Mouse (Mus musculus) megakaryocyte progenitor cell, adult 5-6 weeks (primary cell): Measurements from ENCODE around the gene Bsdc1. TPM values are rescaled to one million over a fixed set of nuclear protein-coding genes. Genes with fewer than 3 reads are reported as not detected.
A peak's percentile ranks its signal among the peaks of the same experiment; 100 is the strongest.
"Not testable (repeated sequence)": the region's sequence is repeated elsewhere in the genome, so short reads cannot be mapped to it uniquely, and the experiment has no call there.

Source experiments
- ATAC-seq: replicated peaks from 2 replicates; pipeline ENCODE4 v1.8.0; 2016; ENCODE audit warnings: mild to moderate bottlenecking, moderate TSS enrichment, inconsistent platforms; ENCODE audit not compliant: poor library complexity
- total RNA-seq, 2 experiments: library from RNA; stranded (forward) in 1 of 2; stranded (reverse) in 1 of 2; fragments of 157-497, 149-512 nt in 1 of 2; fragments of 200-1000 nt in 1 of 2; gene quantifications; 2 replicates each; pipeline versions ENCODE4 v1.2.3 to v1.2.4; 2015 to 2017

The Bsdc1 gene
- total RNA-seq, 2 experiments from 2014 or later: 14.4 to 23.1 TPM

- ATAC-seq: no peak
These were observed 50.2 kb downstream of the Bsdc1 start for GRCm38 (mm10) chr4:129511413-129512096.

- peak; percentile 80 for ATAC-seq
These were observed 51.8 kb downstream of the Bsdc1 start, which contains the start of gene Marcksl1 for GRCm38 (mm10) chr4:129513086-129513767. Gene Marcksl1, plus strand, starts transcription at chr4:129513581.

GRCm38 (mm10) chr4:129513891-129514290 is 52.5 kb downstream of the Bsdc1 start:
- no peak for ATAC-seq

GRCm38 (mm10) chr4:129514300-129514898 is 53.0 kb downstream of the Bsdc1 start:
- ATAC-seq: peak; percentile 68

- no peak for ATAC-seq
These were observed 55.5 kb downstream of the Bsdc1 start for GRCm38 (mm10) chr4:129516925-129517324.

GRCm38 (mm10) chr4:129518519-129518918 is 57.1 kb downstream of the Bsdc1 start:
- no peak for ATAC-seq

GRCm38 (mm10) chr4:129525338-129525737 is 64.0 kb downstream of the Bsdc1 start:
- no peak for ATAC-seq

GRCm38 (mm10) chr4:129525889-129526288 is 64.5 kb downstream of the Bsdc1 start:
- no peak for ATAC-seq

- ATAC-seq: not testable (repeated sequence)
These were observed 67.5 kb downstream of the Bsdc1 start for GRCm38 (mm10) chr4:129528901-129529300.

Other genes with a start within 250 kb of the Bsdc1 start
- gene C77080, start 200.2 kb upstream of the Bsdc1 start, total RNA-seq (2015): 0.12 and 0.25 TPM in 2 replicates
- not detected in 2 replicates for gene C77080, start 200.2 kb upstream of the Bsdc1 start, total RNA-seq (2017)
- gene Sync, start 174.0 kb upstream of the Bsdc1 start, total RNA-seq (2015): not detected in 2 replicates
- 0.08 TPM in 1 of 2 replicates, not detected in the other for gene Sync, start 174.0 kb upstream of the Bsdc1 start, total RNA-seq (2017)
- gene Rbbp4, start 126.2 kb upstream of the Bsdc1 start, total RNA-seq (2015): 233 and 259 TPM in 2 replicates
- gene Rbbp4, start 126.2 kb upstream of the Bsdc1 start, total RNA-seq (2017): 122 and 137 TPM in 2 replicates
- gene Zbtb8os, start 125.9 kb upstream of the Bsdc1 start, total RNA-seq (2015): 81.4 and 89.6 TPM in 2 replicates
- 94.6 and 102 TPM in 2 replicates for gene Zbtb8os, start 125.9 kb upstream of the Bsdc1 start, total RNA-seq (2017)
- 2.1 and 2.6 TPM in 2 replicates for gene Zbtb8a, start 83.5 kb upstream of the Bsdc1 start, total RNA-seq (2015)
- gene Zbtb8a, start 83.5 kb upstream of the Bsdc1 start, total RNA-seq (2017): 5.4 and 7.3 TPM in 2 replicates
- gene Zbtb8b, start 20.7 kb upstream of the Bsdc1 start, total RNA-seq (2015): not detected in 2 replicates
- not detected in 2 replicates for gene Zbtb8b, start 20.7 kb upstream of the Bsdc1 start, total RNA-seq (2017)
- not detected in 2 replicates for gene Tssk3, start 29.4 kb downstream of the Bsdc1 start, total RNA-seq (2015)
- not detected in 2 replicates for gene Tssk3, start 29.4 kb downstream of the Bsdc1 start, total RNA-seq (2017)
- gene Fam229a, start 29.6 kb downstream of the Bsdc1 start, total RNA-seq (2015): not detected in 2 replicates
- gene Fam229a, start 29.6 kb downstream of the Bsdc1 start, total RNA-seq (2017): not detected in 2 replicates
- gene Marcksl1, start 52.0 kb downstream of the Bsdc1 start, total RNA-seq (2015): 56.8 and 62.3 TPM in 2 replicates
- gene Marcksl1, start 52.0 kb downstream of the Bsdc1 start, total RNA-seq (2017): 37.5 and 43.9 TPM in 2 replicates
- 114 and 119 TPM in 2 replicates for gene Hdac1, start 81.1 kb downstream of the Bsdc1 start, total RNA-seq (2015)
- 58.5 and 79.7 TPM in 2 replicates for gene Hdac1, start 81.1 kb downstream of the Bsdc1 start, total RNA-seq (2017)
- gene Lck, start 112.1 kb downstream of the Bsdc1 start, total RNA-seq (2015): 1.2 and 2.7 TPM in 2 replicates
- gene Lck, start 112.1 kb downstream of the Bsdc1 start, total RNA-seq (2017): 3.5 and 4.4 TPM in 2 replicates
- gene Fam167b, start 117.0 kb downstream of the Bsdc1 start, total RNA-seq (2015): not detected in 2 replicates
- gene Fam167b, start 117.0 kb downstream of the Bsdc1 start, total RNA-seq (2017): not detected in 2 replicates
- 405 and 434 TPM in 2 replicates for gene Eif3i, start 139.1 kb downstream of the Bsdc1 start, total RNA-seq (2015)
- 298 and 336 TPM in 2 replicates for gene Eif3i, start 139.1 kb downstream of the Bsdc1 start, total RNA-seq (2017)
- gene Tmem234, start 139.1 kb downstream of the Bsdc1 start, total RNA-seq (2015): 97.2 and 104 TPM in 2 replicates
- 100 and 123 TPM in 2 replicates for gene Tmem234, start 139.1 kb downstream of the Bsdc1 start, total RNA-seq (2017)
- 1.3 TPM in 1 of 2 replicates, not detected in the other for gene Dcdc2b, start 152.7 kb downstream of the Bsdc1 start, total RNA-seq (2015)
- gene Dcdc2b, start 152.7 kb downstream of the Bsdc1 start, total RNA-seq (2017): 0.81 TPM in 1 of 2 replicates, not detected in the other
- gene Iqcc, start 157.5 kb downstream of the Bsdc1 start, total RNA-seq (2015): 11.3 and 17.5 TPM in 2 replicates
- gene Iqcc, start 157.5 kb downstream of the Bsdc1 start, total RNA-seq (2017): 16.8 and 17.9 TPM in 2 replicates
- 43.6 and 55.5 TPM in 2 replicates for gene Ccdc28b, start 162.4 kb downstream of the Bsdc1 start, total RNA-seq (2015)
- 53.6 and 57.7 TPM in 2 replicates for gene Ccdc28b, start 162.4 kb downstream of the Bsdc1 start, total RNA-seq (2017)
- gene Txlna, start 179.5 kb downstream of the Bsdc1 start, total RNA-seq (2015): 29.9 and 34.6 TPM in 2 replicates
- gene Txlna, start 179.5 kb downstream of the Bsdc1 start, total RNA-seq (2017): 115 and 143 TPM in 2 replicates
- 23.4 and 30.0 TPM in 2 replicates for gene Kpna6, start 211.2 kb downstream of the Bsdc1 start, total RNA-seq (2015)
- 20.4 and 20.9 TPM in 2 replicates for gene Kpna6, start 211.2 kb downstream of the Bsdc1 start, total RNA-seq (2017)
- gene Tmem39b, start 235.3 kb downstream of the Bsdc1 start, total RNA-seq (2015): 23.5 and 26.4 TPM in 2 replicates
- gene Tmem39b, start 235.3 kb downstream of the Bsdc1 start, total RNA-seq (2017): 3.0 and 7.3 TPM in 2 replicates